Mouse (Mus musculus) cortical plate, adult 2 months (tissue): ENCODE measurements around the gene Slc38a10.

Source experiments
- CTCF ChIP-seq: fragments of 200-500 bp; IDR thresholded peaks from 2 replicates; pipeline ENCODE4 v1.5.1; 2011; ENCODE audit warnings: mild to moderate bottlenecking, control low read depth, low read length; ENCODE audit not compliant: insufficient read depth; ENCODE audit errors: extremely low read depth
- POLR2A ChIP-seq: fragments of 200-500 bp; IDR thresholded peaks from 2 replicates; pipeline ENCODE4 v1.6.1; 2011; ENCODE audit warnings: mild to moderate bottlenecking, low read length, control low read depth; ENCODE audit not compliant: insufficient read depth; ENCODE audit errors: extremely low read depth

DNA sequence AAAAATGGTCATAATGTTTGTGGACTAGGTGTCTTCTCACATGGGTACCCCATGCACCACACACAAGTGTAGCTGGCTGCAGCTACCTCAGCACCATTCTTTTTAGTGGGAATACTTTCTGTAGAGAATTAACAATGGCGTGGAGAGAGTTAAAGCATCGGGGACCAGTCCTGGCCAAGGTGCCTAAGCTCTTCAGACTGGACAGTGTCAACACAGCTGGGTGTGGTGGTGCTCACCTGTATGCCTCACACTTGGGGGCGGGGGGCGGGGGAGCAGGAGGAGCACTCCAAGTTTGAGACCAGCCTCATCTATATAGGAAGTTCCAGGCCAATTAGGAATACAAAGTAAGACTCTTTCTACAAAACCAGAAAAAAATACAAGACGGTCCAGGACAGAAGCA is 17.0 kb downstream of the Slc38a10 start:
- no peak for TF ChIP-seq POLR2A
- TF ChIP-seq CTCF, result no peak
